Mouse (Mus musculus) C2C12 (cell line): Measurements from ENCODE around the gene Akap5.

Experiments
- CEBPB ChIP-seq: IDR thresholded peaks from one replicate; pipeline ENCODE4 v1.6.1; 2011; ENCODE audit warnings: low read depth, mild to moderate bottlenecking, control low read depth, moderate library complexity
- CTCF ChIP-seq: IDR thresholded peaks from one replicate; pipeline ENCODE4 v1.5.1; 2011; ENCODE audit not compliant: control insufficient read depth, insufficient read depth, insufficient read length
- FOSL1 ChIP-seq: IDR thresholded peaks from one replicate; pipeline ENCODE4 v1.8.0; 2011; ENCODE audit warnings: mild to moderate bottlenecking, low read length; ENCODE audit not compliant: poor library complexity, insufficient read depth, severe bottlenecking
- MAX ChIP-seq: IDR thresholded peaks from one replicate; pipeline ENCODE4 v1.6.1; 2011; ENCODE audit warnings: mild to moderate bottlenecking, control low read depth
- MYOD1 ChIP-seq: IDR thresholded peaks from one replicate; pipeline ENCODE4 v1.6.1; 2011; ENCODE audit warnings: low read depth; ENCODE audit not compliant: control insufficient read depth, insufficient read length
- MYOG ChIP-seq: IDR thresholded peaks from one replicate; pipeline ENCODE4 v1.6.1; 2011; ENCODE audit not compliant: control insufficient read depth, insufficient read length; ENCODE audit errors: extremely low read depth
- USF1 ChIP-seq: IDR thresholded peaks from one replicate; pipeline ENCODE4 v1.6.1; 2011; ENCODE audit warnings: low read depth, mild to moderate bottlenecking, control low read depth, moderate library complexity

DNA sequence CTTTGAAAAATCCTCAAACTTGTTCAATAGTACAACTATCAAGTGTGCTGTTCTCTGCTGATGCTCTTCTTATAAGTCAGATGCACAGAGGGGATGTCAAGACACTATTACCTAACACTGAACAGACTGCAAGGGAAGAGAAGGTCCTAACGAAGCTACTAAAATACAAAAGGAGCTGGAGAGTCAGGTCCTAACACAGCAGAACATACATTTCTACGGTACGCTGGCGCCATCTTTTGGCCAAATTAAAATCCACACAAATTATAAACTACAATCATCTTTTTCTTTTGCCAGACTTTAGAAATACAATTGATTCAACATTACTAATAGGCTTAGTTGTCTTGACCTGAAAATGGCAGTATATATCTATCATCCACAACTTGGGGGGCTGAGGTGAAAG, 16.4 kb downstream of the Akap5 start:
- TF ChIP-seq CTCF = no peak
- no peak for TF ChIP-seq MYOD1
- TF ChIP-seq CEBPB = no peak
- no peak for TF ChIP-seq USF1
- no peak for TF ChIP-seq MYOG
- no peak for TF ChIP-seq MAX
- no peak for TF ChIP-seq FOSL1
